Mouse (Mus musculus) heart, adult 2 months (tissue): ENCODE data around the gene Romo1.

ENCODE experiments used
- CTCF ChIP-seq: fragments of 200-600 bp; IDR thresholded peaks from 2 replicates; pipeline ENCODE4 v1.8.1; 2022; ENCODE audit warnings: antibody characterized with exemption, mild to moderate bottlenecking, moderate library complexity
- POLR2A ChIP-seq: fragments of 200-500 bp; IDR thresholded peaks from 2 replicates; pipeline ENCODE4 v1.6.1; 2011; ENCODE audit warnings: mild to moderate bottlenecking, low read depth, low read length, control low read depth; ENCODE audit not compliant: insufficient read depth

GRCm38 (mm10) chr2:156145486-156146130 is 1.8 kb downstream of the Romo1 start:
- TF ChIP-seq CTCF = no peak
- 0 out of 2 replicates have a peak, but pooled peaks have one; percentile 25 for TF ChIP-seq POLR2A
